Mouse (Mus musculus) cortical plate, adult 2 months (tissue): ENCODE measurements around the gene Vcp. TPM values are rescaled to one million over a fixed set of nuclear protein-coding genes. Genes with fewer than 3 reads are reported as not detected.

ENCODE experiments used
- H3K27ac ChIP-seq: fragments of 200-500 bp; 2 replicates; pipeline ENCODE4 v1.5.1; 2012; ENCODE audit warnings: low read length, control low read depth, inconsistent platforms; ENCODE audit not compliant: insufficient read depth
- H3K4me1 ChIP-seq: fragments of 200-500 bp; 2 replicates; pipeline ENCODE4 v1.6.1; 2011; ENCODE audit warnings: low read length; ENCODE audit not compliant: control insufficient read depth, insufficient read depth
- H3K4me3 ChIP-seq: fragments of 200-500 bp; 2 replicates; pipeline ENCODE4 v1.5.1; 2011; ENCODE audit warnings: mild to moderate bottlenecking, low read length, control low read depth; ENCODE audit not compliant: insufficient read depth
- CTCF ChIP-seq: fragments of 200-500 bp; IDR thresholded peaks from 2 replicates; pipeline ENCODE4 v1.5.1; 2011; ENCODE audit warnings: mild to moderate bottlenecking, control low read depth, low read length; ENCODE audit not compliant: insufficient read depth; ENCODE audit errors: extremely low read depth
- POLR2A ChIP-seq: fragments of 200-500 bp; IDR thresholded peaks from 2 replicates; pipeline ENCODE4 v1.6.1; 2011; ENCODE audit warnings: mild to moderate bottlenecking, low read length, control low read depth; ENCODE audit not compliant: insufficient read depth; ENCODE audit errors: extremely low read depth
- polyA plus RNA-seq: library from polyadenylated mRNA; depleted of rRNA; stranded (reverse); fragments of >200 nt; gene quantifications from 2 replicates; pipeline ENCODE4 v1.2.3, GENCODE M21; 2012; rRNA removed

Gene Vcp
- polyA plus RNA-seq, 1 experiment, result 176 TPM

GRCm38 (mm10) chr4:42932229-42932969 lies 67.9 kb downstream of the Vcp start:
- Histone ChIP-seq H3K4me3 (no peak overlapping the region), H3K4me1 (peaks cover 10% of the 10 kb centered on the region), H3K27ac (no peak overlapping the region)
- no peak for TF ChIP-seq POLR2A
- no peak for TF ChIP-seq CTCF

Other genes starting within 250 kb of the Vcp start
- gene Ccl19, start 243.9 kb downstream of the Vcp start, polyA plus RNA-seq, result 0.98 and 1.7 TPM in 2 replicates
- 0.19 and 0.40 TPM in 2 replicates for gene Ccl21a, start 226.5 kb downstream of the Vcp start, polyA plus RNA-seq
- gene Fam205a1, start 146.6 kb downstream of the Vcp start, polyA plus RNA-seq, result 0.15 and 0.23 TPM in 2 replicates
- gene Gm12394, start 143.7 kb downstream of the Vcp start, polyA plus RNA-seq, result 0.13 and 0.23 TPM in 2 replicates
- 0.15 TPM in 1 of 2 replicates, not detected in the other for gene Fam205c, start 126.3 kb downstream of the Vcp start, polyA plus RNA-seq
- 282 and 292 TPM in 2 replicates for gene Phf24, start 83.8 kb downstream of the Vcp start, polyA plus RNA-seq
- 96.0 and 107 TPM in 2 replicates for gene Dnajb5, start 50.7 kb downstream of the Vcp start, polyA plus RNA-seq
- not detected in 2 replicates for gene 1700022I11Rik, start 30.9 kb downstream of the Vcp start, polyA plus RNA-seq
- 25.0 and 28.4 TPM in 2 replicates for gene Fancg, start 10.0 kb upstream of the Vcp start, polyA plus RNA-seq
- gene Pigo, start 25.3 kb upstream of the Vcp start, polyA plus RNA-seq, result 21.0 and 21.9 TPM in 2 replicates
- 128 and 132 TPM in 2 replicates for gene Stoml2, start 31.2 kb upstream of the Vcp start, polyA plus RNA-seq
- 28.5 and 29.2 TPM in 2 replicates for gene Fam214b, start 45.7 kb upstream of the Vcp start, polyA plus RNA-seq
- gene Unc13b, start 58.4 kb upstream of the Vcp start, polyA plus RNA-seq, result 66.7 and 77.8 TPM in 2 replicates